Mouse (Mus musculus) spleen, adult 2 months (tissue): ENCODE data around the gene Trp53rka. TPM values are rescaled to one million over a fixed set of nuclear protein-coding genes. Genes with fewer than 3 reads are reported as not detected.

Source experiments
- DNase-seq, 2 experiments: peaks; one replicate each; pipeline versions ENCODE4 v3.0.0 to v3.0.0-alpha.2; 2012 to 2021; ENCODE audit warnings: low spot score in 2 of 2, low read depth in 1 of 2
- H3K27ac ChIP-seq: fragments of 200-500 bp; 2 replicates; pipeline ENCODE4 v1.5.1; 2012; ENCODE audit warnings: low read length, inconsistent platforms; ENCODE audit not compliant: insufficient read depth
- H3K27me3 ChIP-seq: fragments of 200-500 bp; 2 replicates; pipeline ENCODE4 v1.6.1; 2012; ENCODE audit warnings: mild to moderate bottlenecking, moderate library complexity, low read length, inconsistent platforms; ENCODE audit not compliant: control insufficient read depth, insufficient read depth
- H3K36me3 ChIP-seq: fragments of 200-500 bp; 2 replicates; pipeline ENCODE4 v1.6.1; 2012; ENCODE audit warnings: mild to moderate bottlenecking, low read length, inconsistent platforms; ENCODE audit not compliant: control insufficient read depth, insufficient read depth
- H3K4me1 ChIP-seq: fragments of 200-500 bp; 2 replicates; pipeline ENCODE4 v1.6.1; 2011; ENCODE audit warnings: inconsistent platforms; ENCODE audit not compliant: control insufficient read depth, insufficient read depth, insufficient read length
- H3K4me3 ChIP-seq: fragments of 200-500 bp; 2 replicates; pipeline ENCODE4 v1.5.1; 2011; ENCODE audit warnings: mild to moderate bottlenecking, inconsistent platforms; ENCODE audit not compliant: insufficient read depth, insufficient read length; ENCODE audit errors: extremely low read depth
- CTCF ChIP-seq: fragments of 200-500 bp; IDR thresholded peaks from 2 replicates; pipeline ENCODE4 v1.5.1; 2011; ENCODE audit warnings: mild to moderate bottlenecking, inconsistent platforms; ENCODE audit not compliant: insufficient read depth, insufficient read length, insufficient replicate concordance; ENCODE audit errors: extremely low read depth
- POLR2A ChIP-seq: fragments of 200-500 bp; IDR thresholded peaks from 2 replicates; pipeline ENCODE4 v1.6.1; 2011; ENCODE audit warnings: low read depth, low read length, inconsistent platforms
- WGBS: fragments of 180-500 bp; shearing (Covaris S2); methylation state at CpG from one replicate; pipeline ENCODE4 v1.1.7; 2018; 5-methylcytosine and 5-hydroxymethylcytosine counted together
- polyA plus RNA-seq: library from polyadenylated mRNA; depleted of rRNA; stranded (reverse); fragments of >200 nt; gene quantifications from 2 replicates; pipeline ENCODE4 v1.2.3, GENCODE M21; 2012

The Trp53rka gene
- polyA plus RNA-seq, 1 experiment, result 15.6 TPM

DNA sequence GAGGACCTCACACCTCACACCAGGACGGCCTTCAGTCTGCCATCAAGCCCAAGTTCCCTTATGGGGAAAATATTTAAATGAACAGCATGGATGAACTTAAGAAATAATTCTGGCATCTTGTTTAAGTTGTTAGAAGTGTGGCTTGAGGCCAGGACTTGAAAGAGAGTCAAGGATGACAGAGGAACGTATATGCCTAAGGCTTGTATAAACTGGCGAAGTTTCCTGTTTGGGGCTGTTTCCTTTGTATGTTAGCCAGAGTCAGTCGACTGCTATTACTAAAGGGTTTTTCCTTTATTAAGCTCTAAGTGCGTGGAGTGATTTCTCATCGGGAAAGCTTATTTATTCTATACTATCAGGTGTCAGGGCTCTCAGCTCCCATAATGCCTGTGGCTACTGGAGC, 5.7 kb upstream of the Trp53rka start:
- 66% methylated on average over 6 of the region's 6 CpGs for WGBS
- peaks cover 2% of the 10 kb centered on the region for H3K27me3 ChIP-seq
- no peak for TF ChIP-seq POLR2A
- H3K4me1 ChIP-seq, result peaks cover 3% of the 10 kb centered on the region; the same call in 1 of the 2 replicates
- no peak overlapping the region for H3K4me3 ChIP-seq
- H3K27ac ChIP-seq, result no peak overlapping the region
- H3K36me3 ChIP-seq, result no peaks in the 10 kb centered on the region
- DNase-seq, result no peak

DNA sequence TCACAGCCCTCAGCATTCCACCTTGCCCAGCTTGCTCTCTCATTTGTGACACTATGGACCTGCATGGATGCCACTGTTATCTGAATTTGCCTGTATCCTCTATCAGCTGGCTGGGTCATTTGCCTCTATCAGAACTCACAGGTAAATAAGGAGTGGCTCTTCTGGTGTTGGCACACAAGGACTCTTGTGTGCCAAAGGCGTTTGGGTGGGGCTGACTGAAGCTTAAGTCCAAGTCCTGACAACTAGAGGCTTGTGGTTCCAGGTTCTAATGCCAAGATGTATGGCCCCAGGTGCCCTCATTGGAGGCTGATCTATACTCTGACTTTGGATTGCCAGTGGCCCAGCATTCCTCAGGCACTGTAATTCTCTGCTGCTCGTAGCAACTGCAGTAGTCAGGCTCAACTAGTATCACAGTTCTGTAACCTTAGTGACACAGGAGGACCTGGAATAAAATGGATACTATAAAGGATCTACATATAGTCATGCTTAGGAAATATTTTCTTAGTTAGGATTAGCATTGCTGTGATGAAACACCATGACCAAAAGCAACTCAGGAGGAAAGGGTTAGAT, 4.7 kb upstream of the Trp53rka start:
- H3K36me3 ChIP-seq, result no peaks in the 10 kb centered on the region
- H3K4me1 ChIP-seq, result peaks cover 7% of the 10 kb centered on the region; the same call in 1 of the 2 replicates
- H3K27me3 ChIP-seq, result no peaks in the 10 kb centered on the region
- no peak overlapping the region for H3K27ac ChIP-seq
- DNase-seq, result no peak
- 80% methylated on average over 2 of the region's 2 CpGs for WGBS
- TF ChIP-seq CTCF (no peak), POLR2A (no peak)
- H3K4me3 ChIP-seq, result no peak overlapping the region

DNA sequence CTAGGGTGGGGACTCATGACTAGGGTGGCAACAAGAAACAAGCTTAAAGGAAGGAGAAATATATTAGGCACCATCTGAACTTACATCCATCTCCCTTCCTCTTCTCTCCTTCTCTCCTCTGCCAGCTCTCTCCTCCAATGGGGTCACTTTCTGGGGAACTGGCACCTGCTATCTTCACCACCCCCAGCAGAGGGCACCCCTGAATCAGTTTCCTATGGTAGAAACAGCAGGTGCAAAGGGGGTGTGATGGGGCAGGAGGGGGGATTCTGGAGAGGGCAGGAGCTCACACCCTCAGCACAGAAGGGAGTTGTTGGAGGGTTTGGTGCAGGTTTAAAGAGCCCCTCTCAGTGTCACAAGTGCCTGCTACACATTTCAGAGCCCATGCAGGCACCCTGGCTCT, 3.1 kb upstream of the Trp53rka start:
- no peaks in the 10 kb centered on the region for H3K27me3 ChIP-seq
- H3K4me3 ChIP-seq, result no peak overlapping the region
- H3K4me1 ChIP-seq, result peaks cover 7% of the 10 kb centered on the region; the same call in 1 of the 2 replicates
- no peak overlapping the region for H3K27ac ChIP-seq
- TF ChIP-seq CTCF, result peak; percentile 46; the same call in 1 of the 2 replicates
- no peak for TF ChIP-seq POLR2A
- H3K36me3 ChIP-seq, result no peaks in the 10 kb centered on the region
- peak; percentile 34 to 63 for DNase-seq

DNA sequence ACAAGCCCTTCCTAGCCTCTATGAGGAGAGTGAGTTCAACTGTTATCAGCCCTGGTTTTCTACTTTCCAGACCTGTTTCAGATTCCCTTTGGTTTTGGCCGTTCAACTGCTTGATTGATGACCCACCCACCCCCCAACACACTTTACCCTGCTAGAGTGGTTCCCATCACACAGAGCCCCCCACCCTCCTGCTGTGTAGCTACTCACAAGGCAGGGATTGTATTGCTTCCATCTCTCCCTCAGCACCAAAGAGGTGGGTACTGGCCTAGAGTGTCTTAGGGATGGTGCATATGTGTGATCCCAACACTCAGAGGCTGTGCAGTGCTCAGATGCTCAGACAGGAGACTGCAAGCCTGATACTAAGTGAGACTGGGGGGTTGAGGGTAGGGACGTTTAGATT, 1.4 kb upstream of the Trp53rka start:
- H3K27me3 ChIP-seq, result no peaks in the 10 kb centered on the region
- H3K4me3 ChIP-seq, result no peak overlapping the region
- no peak for DNase-seq
- peaks cover 7% of the 10 kb centered on the region; the same call in 1 of the 2 replicates for H3K4me1 ChIP-seq
- H3K36me3 ChIP-seq, result peaks cover 2% of the 10 kb centered on the region; the same call in 1 of the 2 replicates
- H3K27ac ChIP-seq, result no peak overlapping the region
- TF ChIP-seq POLR2A, result no peak
- no peak for TF ChIP-seq CTCF
- WGBS, result 44% methylated on average over 2 of the region's 2 CpGs

DNA sequence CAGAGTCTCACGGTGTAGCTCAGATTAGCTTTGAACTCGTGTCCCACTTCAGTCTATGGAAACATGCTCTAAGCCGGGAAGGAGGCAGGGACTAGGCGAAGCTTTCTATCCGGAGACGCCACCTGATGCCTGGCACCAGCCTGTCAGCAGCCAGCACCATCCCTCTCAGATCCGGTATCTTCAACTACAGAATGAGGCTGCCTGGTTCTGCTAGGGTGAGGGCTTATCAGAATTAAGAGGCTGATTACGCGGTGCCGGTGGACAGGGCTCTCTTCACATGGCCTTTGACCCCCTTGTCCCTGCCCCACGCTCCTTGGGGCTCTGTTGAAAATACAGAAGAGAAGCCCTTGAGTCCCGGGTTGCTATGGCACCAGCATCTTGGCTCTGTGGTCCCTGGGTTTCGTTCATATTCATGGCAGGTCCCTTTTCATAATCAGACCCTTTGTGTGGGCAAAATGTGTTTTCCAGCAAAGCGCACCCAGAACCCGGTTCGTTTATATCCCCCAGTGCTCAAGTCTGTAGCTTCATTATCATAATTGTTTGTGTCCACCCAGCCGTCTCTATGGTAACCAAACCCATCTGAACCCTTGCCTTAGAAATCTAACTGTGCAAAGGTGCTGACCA, 575 bp upstream of the Trp53rka start:
- Histone ChIP-seq H3K27me3 (no peaks in the 10 kb centered on the region), H3K4me3 (peak overlapping the region; percentile 68), H3K27ac (peak overlapping the region; percentile 13; the same call in 1 of the 2 replicates), H3K4me1 (peaks cover 7% of the 10 kb centered on the region; the same call in 1 of the 2 replicates), H3K36me3 (peaks cover 2% of the 10 kb centered on the region; the same call in 1 of the 2 replicates)
- TF ChIP-seq CTCF (no peak), POLR2A (no peak)
- DNase-seq, result no peak
- WGBS, result 43% methylated on average over 17 of the region's 17 CpGs

DNA sequence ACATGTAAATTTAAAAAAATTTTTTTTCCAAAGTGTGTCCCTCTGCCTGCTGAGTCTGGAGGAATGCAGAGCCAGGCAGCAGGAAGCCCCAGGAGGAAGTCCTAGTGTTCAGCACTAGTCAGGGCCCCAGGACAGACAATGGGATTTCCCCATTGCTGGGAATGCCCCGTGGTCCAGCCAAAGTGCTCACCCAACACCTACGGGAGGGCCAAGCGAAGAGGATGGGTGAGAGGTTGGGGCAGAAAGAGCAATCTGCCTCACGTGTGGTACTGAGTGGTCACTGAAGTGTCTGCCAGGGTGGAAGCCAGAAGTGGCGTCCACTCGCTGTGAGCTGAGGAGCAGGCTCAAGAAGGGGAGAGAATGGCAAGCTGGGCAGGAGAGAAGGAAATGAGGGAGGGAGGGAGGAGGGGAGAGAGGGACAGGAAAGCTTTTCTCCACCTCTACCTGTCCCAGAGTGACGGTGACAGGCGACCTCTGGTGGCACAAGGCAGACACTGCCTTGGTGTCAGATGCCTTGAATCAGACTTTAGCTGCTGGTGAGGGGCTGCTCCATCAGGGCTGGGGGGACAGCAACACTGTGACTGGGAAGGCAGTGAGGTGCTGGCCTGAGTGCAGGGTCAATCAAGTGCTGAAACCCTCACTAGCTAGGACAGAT, 6.1 kb downstream of the Trp53rka start:
- Histone ChIP-seq H3K27me3 (no peaks in the 10 kb centered on the region), H3K27ac (no peak overlapping the region), H3K4me1 (no peaks in the 10 kb centered on the region), H3K36me3 (peaks cover 2% of the 10 kb centered on the region; the same call in 1 of the 2 replicates), H3K4me3 (no peak overlapping the region)
- WGBS, result 15% methylated on average over 8 of the region's 8 CpGs
- DNase-seq, result peak in 1 of 2 experiments; percentile 43
- TF ChIP-seq POLR2A (no peak), CTCF (peak; percentile 90)

DNA sequence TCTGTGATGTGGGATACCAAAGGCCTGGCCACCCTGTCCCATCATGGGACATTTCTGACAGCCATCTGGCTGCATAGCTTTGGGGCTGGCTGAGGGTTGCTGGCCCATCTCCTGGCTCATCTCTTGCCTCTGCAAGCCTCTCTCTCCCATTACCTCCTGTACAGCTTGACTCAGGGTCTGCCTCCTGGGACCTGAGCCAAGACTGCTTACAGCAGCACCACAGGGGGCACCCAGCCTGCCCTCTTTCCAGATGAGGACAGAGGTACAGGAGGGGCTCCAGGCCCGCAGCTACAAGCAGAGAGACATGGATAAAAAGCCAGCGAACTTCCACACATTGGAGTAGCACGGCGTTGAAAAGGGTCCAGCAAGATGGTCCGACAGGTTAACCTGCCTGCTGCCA, 6.7 kb downstream of the Trp53rka start:
- no peaks in the 10 kb centered on the region for H3K4me1 ChIP-seq
- WGBS, result 87% methylated on average over 5 of the region's 5 CpGs
- no peaks in the 10 kb centered on the region for H3K27me3 ChIP-seq
- DNase-seq, result no peak
- peaks cover 2% of the 10 kb centered on the region; the same call in 1 of the 2 replicates for H3K36me3 ChIP-seq
- H3K4me3 ChIP-seq, result no peak overlapping the region
- no peak for TF ChIP-seq POLR2A
- TF ChIP-seq CTCF, result no peak
- H3K27ac ChIP-seq, result no peak overlapping the region
